Mouse (Mus musculus): ENCODE results near the gene Chrm4.
A peak's percentile ranks its signal among the peaks of the same experiment; 100 is the strongest.

The Chrm4 gene

GRCm38 (mm10) chr2:91922586-91923414 lies 4.2 kb upstream of the Chrm4 start:
- no peak for DNase-seq (ENCODE audit: low spot score in 2 of 2)

GRCm38 (mm10) chr2:91923415-91924337 lies 3.4 kb upstream of the Chrm4 start:
- peak in 1 of 2 experiments; percentile 54 for DNase-seq (ENCODE audit: low spot score in 2 of 2)

DNA sequence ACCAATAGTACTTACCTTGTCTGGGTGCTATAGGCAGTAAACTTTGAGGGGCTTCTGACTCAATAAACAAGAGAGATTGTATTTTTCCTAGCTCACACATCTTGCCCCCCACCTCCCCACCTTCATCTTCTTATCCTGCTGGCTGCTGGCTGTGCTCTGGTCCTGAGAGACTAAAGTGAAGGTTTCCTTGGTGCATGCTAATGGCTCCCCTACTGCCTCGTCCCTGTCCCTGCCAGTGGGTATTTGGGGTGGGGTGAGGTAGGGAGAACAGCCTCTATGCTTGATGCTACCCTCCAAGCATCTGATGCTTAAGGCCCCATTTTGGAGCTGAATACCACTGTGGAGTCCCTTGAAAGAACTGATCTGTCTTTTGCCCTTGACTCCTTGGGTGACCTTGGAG lies 2.3 kb upstream of the Chrm4 start:
- DNase-seq (ENCODE audit: low spot score in 2 of 2): no peak

- DNase-seq (ENCODE audit: low spot score in 2 of 2): no peak
Observed at GRCm38 (mm10) chr2:91925442-91925841, 1.6 kb upstream of the Chrm4 start.

DNA sequence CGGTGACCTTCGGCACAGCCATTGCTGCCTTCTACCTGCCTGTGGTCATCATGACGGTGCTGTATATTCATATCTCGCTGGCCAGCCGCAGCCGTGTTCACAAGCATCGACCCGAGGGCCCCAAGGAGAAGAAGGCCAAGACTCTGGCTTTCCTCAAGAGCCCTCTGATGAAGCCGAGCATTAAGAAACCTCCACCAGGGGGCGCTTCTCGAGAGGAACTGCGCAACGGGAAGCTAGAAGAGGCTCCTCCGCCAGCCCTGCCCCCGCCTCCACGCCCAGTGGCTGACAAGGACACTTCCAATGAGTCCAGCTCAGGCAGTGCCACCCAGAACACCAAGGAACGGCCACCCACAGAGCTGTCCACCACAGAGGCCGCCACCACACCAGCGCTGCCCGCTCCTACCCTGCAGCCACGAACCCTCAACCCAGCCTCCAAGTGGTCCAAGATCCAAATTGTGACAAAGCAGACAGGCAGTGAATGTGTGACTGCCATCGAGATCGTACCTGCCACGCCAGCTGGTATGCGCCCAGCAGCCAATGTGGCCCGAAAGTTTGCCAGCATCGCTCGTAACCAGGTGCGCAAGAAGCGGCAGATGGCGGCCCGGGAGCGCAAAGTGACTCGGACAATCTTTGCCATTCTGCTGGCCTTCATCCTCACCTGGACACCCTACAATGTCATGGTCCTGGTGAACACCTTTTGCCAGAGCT lies 931 bp downstream of the Chrm4 start:
- peak; percentile 55 to 76 for DNase-seq (ENCODE audit: low spot score in 2 of 2)

- no peak for DNase-seq (ENCODE audit: low spot score in 2 of 2)
Observed at GRCm38 (mm10) chr2:91928534-91929350, 1.7 kb downstream of the Chrm4 start.

- no peak for DNase-seq (ENCODE audit: low spot score in 2 of 2)
Observed at GRCm38 (mm10) chr2:91929455-91929854, 2.4 kb downstream of the Chrm4 start.

- DNase-seq (ENCODE audit: low spot score in 2 of 2): no peak
Observed at GRCm38 (mm10) chr2:91929936-91930335, 2.9 kb downstream of the Chrm4 start.

- DNase-seq (ENCODE audit: low spot score in 2 of 2): no peak
Observed at GRCm38 (mm10) chr2:91930761-91931291, 3.8 kb downstream of the Chrm4 start.

DNA sequence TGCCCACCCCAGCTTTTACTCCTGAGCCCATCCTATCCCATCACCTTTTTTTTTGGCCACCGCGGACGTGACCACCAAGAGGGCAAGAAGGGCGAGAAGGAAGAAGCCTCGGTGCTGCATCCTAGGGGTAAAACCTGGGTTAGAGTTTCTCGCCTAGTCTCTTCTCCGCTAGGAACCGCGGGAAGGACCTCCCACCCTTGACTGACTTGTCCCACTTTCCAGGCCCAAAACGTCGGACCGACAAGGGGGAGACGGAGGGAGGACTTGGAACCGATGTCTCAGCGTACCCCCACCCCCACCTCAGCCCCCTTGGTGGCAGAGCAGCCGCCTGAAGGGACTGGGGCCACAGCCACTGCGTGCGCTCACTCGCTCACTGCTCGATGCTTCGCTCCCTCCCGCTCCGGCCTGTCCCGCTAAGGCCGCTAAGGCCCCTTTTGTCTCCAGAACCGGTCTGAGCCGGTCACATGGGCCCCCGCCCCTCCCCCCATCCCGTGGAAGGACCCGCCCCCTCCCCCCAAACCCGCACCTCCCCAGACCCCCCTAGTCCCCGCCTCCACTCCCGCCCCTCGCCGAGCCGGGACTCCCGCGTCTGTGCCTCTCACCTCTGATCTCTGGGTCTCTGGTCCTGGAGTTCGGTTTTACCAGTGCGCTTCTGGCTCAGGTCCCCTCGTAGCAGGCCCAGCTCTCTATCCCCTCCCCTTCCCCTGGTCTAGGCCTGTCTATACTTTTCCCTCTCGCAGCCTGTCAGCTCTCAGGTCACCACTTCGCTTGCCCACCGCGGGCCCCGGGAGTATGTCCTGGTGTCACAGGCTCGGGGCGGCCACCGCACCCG lies 4.5 kb downstream of the Chrm4 start:
- no peak for DNase-seq (ENCODE audit: low spot score in 2 of 2)

- DNase-seq (ENCODE audit: low spot score in 2 of 2): no peak
Observed at GRCm38 (mm10) chr2:91932160-91932711, 5.2 kb downstream of the Chrm4 start, which contains the start of gene Mdk. Mdk (minus strand) TSS chr2:91932297.

- no peak for DNase-seq (ENCODE audit: low spot score in 2 of 2)
Observed at GRCm38 (mm10) chr2:91932737-91933350, 5.8 kb downstream of the Chrm4 start.

- no peak for DNase-seq (ENCODE audit: low spot score in 2 of 2)
Observed at GRCm38 (mm10) chr2:91933471-91933870, 6.4 kb downstream of the Chrm4 start.

DNA sequence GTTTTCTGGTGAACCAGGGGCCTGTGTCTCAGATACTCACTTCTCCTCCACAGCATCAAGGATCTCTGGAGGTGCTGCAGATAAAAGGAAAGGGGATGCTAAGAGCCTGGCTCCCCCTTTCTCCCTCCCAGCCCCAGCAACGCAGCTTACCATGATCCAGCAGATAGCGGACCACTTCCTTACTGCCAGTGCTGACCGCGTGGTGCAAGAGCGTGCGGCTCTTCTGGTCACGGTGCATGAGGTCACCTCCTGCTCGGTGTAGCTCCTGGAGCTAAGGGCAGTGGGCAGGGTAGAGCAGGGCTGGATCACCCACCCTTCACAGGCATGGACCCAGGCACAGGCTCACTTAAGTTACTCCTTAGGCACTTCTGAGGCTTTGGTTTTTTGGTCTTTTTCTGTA lies 7.0 kb downstream of the Chrm4 start:
- no peak for DNase-seq (ENCODE audit: low spot score in 2 of 2)

DNA sequence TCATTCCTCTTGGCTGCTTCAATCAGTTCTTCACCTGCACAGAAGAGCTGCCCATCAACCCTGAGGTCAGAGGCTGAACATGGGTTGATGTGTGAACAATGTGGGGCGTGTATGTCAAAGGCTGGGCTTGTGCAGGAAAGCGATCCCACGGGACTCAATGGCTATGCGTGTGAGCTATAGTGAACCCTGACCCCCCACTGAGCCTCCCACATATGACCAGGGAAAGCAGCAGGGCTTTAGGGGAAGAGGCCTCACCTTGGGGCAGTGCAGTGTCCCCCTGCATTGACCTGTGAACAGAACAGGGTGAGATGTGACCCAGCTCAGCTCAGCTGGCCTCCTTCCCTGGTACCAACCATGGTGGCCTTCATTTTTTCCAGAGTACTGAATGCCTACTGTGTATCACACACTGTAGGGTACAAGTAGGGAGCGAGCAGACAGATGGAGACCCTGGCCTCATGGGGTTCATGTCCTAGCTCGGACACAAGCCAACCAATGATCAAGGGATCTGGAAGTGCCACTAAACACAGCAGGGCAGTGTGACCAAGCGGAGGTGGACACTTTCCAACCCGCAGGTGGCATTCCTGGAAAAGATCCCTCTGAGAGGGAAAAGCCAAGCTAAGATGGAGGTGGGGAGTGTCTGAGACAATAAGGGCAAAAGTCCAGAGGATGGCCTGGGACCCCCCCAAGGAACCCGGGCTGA lies 7.9 kb downstream of the Chrm4 start:
- DNase-seq (ENCODE audit: low spot score in 2 of 2): no peak

GRCm38 (mm10) chr2:91936154-91936553 lies 9.1 kb downstream of the Chrm4 start:
- DNase-seq (ENCODE audit: low spot score in 2 of 2): no peak

GRCm38 (mm10) chr2:91939303-91939935 lies 12.4 kb downstream of the Chrm4 start:
- DNase-seq (ENCODE audit: low spot score in 2 of 2): no peak

DNA sequence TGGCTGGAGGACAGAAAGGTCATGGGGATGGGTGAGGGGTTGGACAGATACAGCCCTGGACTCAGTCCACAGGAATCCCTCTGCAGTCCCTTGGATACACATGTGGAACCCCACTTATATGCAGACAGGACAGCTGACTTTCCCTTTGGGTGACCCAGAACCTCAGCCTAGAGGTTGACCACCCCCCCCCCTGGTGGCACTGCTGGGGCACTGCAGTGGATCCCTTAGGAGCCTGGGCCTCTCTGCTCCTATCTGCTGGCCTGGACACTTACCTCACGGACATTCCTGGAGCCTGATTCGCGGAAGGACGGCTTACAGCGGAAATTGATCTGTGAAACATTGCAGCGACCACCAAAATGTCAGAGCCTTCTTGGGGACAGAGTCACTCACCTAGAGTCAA lies 15.3 kb downstream of the Chrm4 start:
- no peak for DNase-seq (ENCODE audit: low spot score in 2 of 2)
